Mouse (Mus musculus): ENCODE results near the gene Hmx1. TPM values are rescaled to one million over a fixed set of nuclear protein-coding genes. Genes with fewer than 3 reads are reported as not detected.

Hmx1 gene
- polyA plus RNA-seq (2012; rRNA removed): not detected in 2 replicates

- peaks cover 2% of the 10 kb centered on the region; the same call in 1 of the 2 replicates for H3K4me1 ChIP-seq (ENCODE audit: control insufficient read depth, insufficient read depth, insufficient read length)
- peaks cover 28% of the 10 kb centered on the region for H3K27me3 ChIP-seq (ENCODE audit: control insufficient read depth, insufficient read depth, low read length)
- no peaks in the 10 kb centered on the region for H3K36me3 ChIP-seq (ENCODE audit: control insufficient read depth, insufficient read depth, low read length)
- H3K27ac ChIP-seq (ENCODE audit: insufficient read depth, low read length): no peak within 1 kb of the TSS
- no peak for TF ChIP-seq POLR2A (IDR thresholded peaks at IDR 0.05; ENCODE audit: low read depth, low read length)
- no peak for TF ChIP-seq CTCF (IDR thresholded peaks at IDR 0.05; ENCODE audit: extremely low read depth, insufficient read depth, insufficient read length, insufficient replicate concordance)
- no peak for DNase-seq (ENCODE audit: low read depth in 1 of 2, low spot score in 2 of 2)
- WGBS: 5% methylated on average over 67 of the region's 71 CpGs
- no peak within 1 kb of the TSS for H3K4me3 ChIP-seq (ENCODE audit: extremely low read depth, insufficient read depth, insufficient read length)
Measured at GRCm38 (mm10) chr5:35388491-35389111, at the start of gene Hmx1. TSS of gene Hmx1 (plus strand) at chr5:35389108.

GRCm38 (mm10) chr5:35345084-35345483 lies 43.8 kb upstream of the Hmx1 start:
- 78% methylated on average over 3 of the region's 3 CpGs for WGBS
- no peak overlapping the region for H3K27ac ChIP-seq (ENCODE audit: insufficient read depth, low read length)
- no peaks in the 10 kb centered on the region for H3K36me3 ChIP-seq (ENCODE audit: control insufficient read depth, insufficient read depth, low read length)
- no peak for DNase-seq (ENCODE audit: low read depth in 1 of 2, low spot score in 2 of 2)
- no peaks in the 10 kb centered on the region for H3K27me3 ChIP-seq (ENCODE audit: control insufficient read depth, insufficient read depth, low read length)
- H3K4me3 ChIP-seq (ENCODE audit: extremely low read depth, insufficient read depth, insufficient read length): no peak overlapping the region
- TF ChIP-seq POLR2A (IDR thresholded peaks at IDR 0.05; ENCODE audit: low read depth, low read length) (no peak), CTCF (IDR thresholded peaks at IDR 0.05; ENCODE audit: extremely low read depth, insufficient read depth, insufficient read length, insufficient replicate concordance) (no peak)
- no peaks in the 10 kb centered on the region for H3K4me1 ChIP-seq (ENCODE audit: control insufficient read depth, insufficient read depth, insufficient read length)

GRCm38 (mm10) chr5:35348794-35349193 lies 40.1 kb upstream of the Hmx1 start:
- DNase-seq (ENCODE audit: low read depth in 1 of 2, low spot score in 2 of 2): peak; percentile 17 to 50
- H3K4me3 ChIP-seq (ENCODE audit: extremely low read depth, insufficient read depth, insufficient read length): no peak overlapping the region
- 20% methylated on average over 3 of the region's 3 CpGs for WGBS
- H3K36me3 ChIP-seq (ENCODE audit: control insufficient read depth, insufficient read depth, low read length): no peaks in the 10 kb centered on the region
- H3K27ac ChIP-seq (ENCODE audit: insufficient read depth, low read length): no peak overlapping the region
- H3K4me1 ChIP-seq (ENCODE audit: control insufficient read depth, insufficient read depth, insufficient read length): no peaks in the 10 kb centered on the region
- TF ChIP-seq POLR2A (IDR thresholded peaks at IDR 0.05; ENCODE audit: low read depth, low read length) (no peak), CTCF (IDR thresholded peaks at IDR 0.05; ENCODE audit: extremely low read depth, insufficient read depth, insufficient read length, insufficient replicate concordance) (peak; percentile 53; the same call in 1 of the 2 replicates)
- no peaks in the 10 kb centered on the region for H3K27me3 ChIP-seq (ENCODE audit: control insufficient read depth, insufficient read depth, low read length)

- WGBS: 53% methylated on average over 9 of the region's 9 CpGs
- TF ChIP-seq CTCF (IDR thresholded peaks at IDR 0.05; ENCODE audit: extremely low read depth, insufficient read depth, insufficient read length, insufficient replicate concordance) (no peak), POLR2A (IDR thresholded peaks at IDR 0.05; ENCODE audit: low read depth, low read length) (no peak)
Measured at GRCm38 (mm10) chr5:35357544-35358440, 31.1 kb upstream of the Hmx1 start.

GRCm38 (mm10) chr5:35361570-35362284 lies 27.2 kb upstream of the Hmx1 start:
- DNase-seq (ENCODE audit: low read depth in 1 of 2, low spot score in 2 of 2): peak; percentile 55 to 82
- TF ChIP-seq CTCF (IDR thresholded peaks at IDR 0.05; ENCODE audit: extremely low read depth, insufficient read depth, insufficient read length, insufficient replicate concordance) (peak; percentile 93; the same call in 1 of the 2 replicates), POLR2A (IDR thresholded peaks at IDR 0.05; ENCODE audit: low read depth, low read length) (no peak)
- no peaks in the 10 kb centered on the region for H3K36me3 ChIP-seq (ENCODE audit: control insufficient read depth, insufficient read depth, low read length)
- H3K27me3 ChIP-seq (ENCODE audit: control insufficient read depth, insufficient read depth, low read length): no peaks in the 10 kb centered on the region; the same call in 1 of the 2 replicates
- WGBS: 42% methylated on average over 8 of the region's 8 CpGs
- H3K27ac ChIP-seq (ENCODE audit: insufficient read depth, low read length): no peak overlapping the region
- H3K4me1 ChIP-seq (ENCODE audit: control insufficient read depth, insufficient read depth, insufficient read length): no peaks in the 10 kb centered on the region
- H3K4me3 ChIP-seq (ENCODE audit: extremely low read depth, insufficient read depth, insufficient read length): no peak overlapping the region

More at GRCm38 (mm10) chr5:35357544-35358440, 31.1 kb upstream of the Hmx1 start:
- Histone ChIP-seq H3K36me3 (ENCODE audit: control insufficient read depth, insufficient read depth, low read length) (no peaks in the 10 kb centered on the region), H3K4me1 (ENCODE audit: control insufficient read depth, insufficient read depth, insufficient read length) (no peaks in the 10 kb centered on the region), H3K4me3 (ENCODE audit: extremely low read depth, insufficient read depth, insufficient read length) (no peak overlapping the region), H3K27ac (ENCODE audit: insufficient read depth, low read length) (no peak overlapping the region), H3K27me3 (ENCODE audit: control insufficient read depth, insufficient read depth, low read length) (no peaks in the 10 kb centered on the region; the same call in 1 of the 2 replicates)
- DNase-seq (ENCODE audit: low read depth in 1 of 2, low spot score in 2 of 2): no peak

- Histone ChIP-seq H3K27me3 (ENCODE audit: control insufficient read depth, insufficient read depth, low read length) (no peaks in the 10 kb centered on the region), H3K36me3 (ENCODE audit: control insufficient read depth, insufficient read depth, low read length) (no peaks in the 10 kb centered on the region), H3K4me1 (ENCODE audit: control insufficient read depth, insufficient read depth, insufficient read length) (no peaks in the 10 kb centered on the region), H3K27ac (ENCODE audit: insufficient read depth, low read length) (no peak overlapping the region), H3K4me3 (ENCODE audit: extremely low read depth, insufficient read depth, insufficient read length) (no peak overlapping the region)
- TF ChIP-seq POLR2A (IDR thresholded peaks at IDR 0.05; ENCODE audit: low read depth, low read length) (no peak), CTCF (IDR thresholded peaks at IDR 0.05; ENCODE audit: extremely low read depth, insufficient read depth, insufficient read length, insufficient replicate concordance) (no peak)
- WGBS: 70% methylated on average over 20 of the region's 20 CpGs
- no peak for DNase-seq (ENCODE audit: low read depth in 1 of 2, low spot score in 2 of 2)
Measured at GRCm38 (mm10) chr5:35366241-35367032, 22.5 kb upstream of the Hmx1 start.
